Mouse (Mus musculus): ENCODE measurements around the gene Zfp740. TPM values are rescaled to one million over a fixed set of nuclear protein-coding genes. Genes with fewer than 3 reads are reported as not detected.

Gene Zfp740
- polyA plus RNA-seq, 1 experiment = 45.8 TPM

GRCm38 (mm10) chr15:102256431-102257201, 53.6 kb downstream of the Zfp740 start:
- Histone ChIP-seq H3K79me2 (ENCODE audit: control insufficient read depth, insufficient read depth) (peaks cover 47% of the 10 kb centered on the region), H3K79me3 (ENCODE audit: low read depth) (peaks cover 17% of the 10 kb centered on the region), H3K4me3 (ENCODE audit: insufficient read depth, poor library complexity, severe bottlenecking) (peak overlapping the region; percentile 89), H3ac (ENCODE audit: control insufficient read depth, insufficient read length, low read depth) (peak overlapping the region; percentile 85), H3K27me3 (ENCODE audit: control insufficient read depth, insufficient read depth, insufficient read length) (no peaks in the 10 kb centered on the region), H3K36me3 (ENCODE audit: control insufficient read depth, insufficient read depth) (peaks cover 18% of the 10 kb centered on the region)
- TF ChIP-seq MYOD1 (IDR thresholded peaks at IDR 0.05; ENCODE audit: control insufficient read depth, insufficient read length, low read depth) = no peak
- TF ChIP-seq MYOG (IDR thresholded peaks at IDR 0.05; ENCODE audit: control insufficient read depth, extremely low read depth, insufficient read length) = no peak
- TF ChIP-seq MAX (IDR thresholded peaks at IDR 0.05) = no peak
- no peak for TF ChIP-seq USF1 (IDR thresholded peaks at IDR 0.05; ENCODE audit: low read depth)
- TF ChIP-seq FOSL1 (IDR thresholded peaks at IDR 0.05; ENCODE audit: insufficient read depth, low read length, poor library complexity, severe bottlenecking) = no peak
- no peak for TF ChIP-seq CTCF (IDR thresholded peaks at IDR 0.05; ENCODE audit: control insufficient read depth, insufficient read depth, insufficient read length)
- TF ChIP-seq CEBPB (IDR thresholded peaks at IDR 0.05; ENCODE audit: low read depth) = no peak

GRCm38 (mm10) chr15:102257202-102258075, 54.4 kb downstream of the Zfp740 start, which contains the start of gene Rarg:
Rarg (minus strand) TSS chr15:102257517.
- peak within 1 kb of the TSS; percentile 89 for H3K4me3 ChIP-seq (ENCODE audit: insufficient read depth, poor library complexity, severe bottlenecking)
- H3K36me3 ChIP-seq (ENCODE audit: control insufficient read depth, insufficient read depth) = peaks cover 9% of the 10 kb centered on the region
- H3ac ChIP-seq (ENCODE audit: control insufficient read depth, insufficient read length, low read depth) = peak within 1 kb of the TSS; percentile 85
- peaks cover 17% of the 10 kb centered on the region for H3K79me3 ChIP-seq (ENCODE audit: low read depth)
- peaks cover 39% of the 10 kb centered on the region for H3K79me2 ChIP-seq (ENCODE audit: control insufficient read depth, insufficient read depth)
- TF ChIP-seq CTCF (IDR thresholded peaks at IDR 0.05; ENCODE audit: control insufficient read depth, insufficient read depth, insufficient read length) = no peak
- no peak for TF ChIP-seq MYOD1 (IDR thresholded peaks at IDR 0.05; ENCODE audit: control insufficient read depth, insufficient read length, low read depth)
- no peak for TF ChIP-seq FOSL1 (IDR thresholded peaks at IDR 0.05; ENCODE audit: insufficient read depth, low read length, poor library complexity, severe bottlenecking)
- TF ChIP-seq USF1 (IDR thresholded peaks at IDR 0.05; ENCODE audit: low read depth) = peak; percentile 86
- TF ChIP-seq CEBPB (IDR thresholded peaks at IDR 0.05; ENCODE audit: low read depth) = no peak
- TF ChIP-seq MAX (IDR thresholded peaks at IDR 0.05) = no peak
- H3K27me3 ChIP-seq (ENCODE audit: control insufficient read depth, insufficient read depth, insufficient read length) = no peaks in the 10 kb centered on the region

GRCm38 (mm10) chr15:102258076-102258470, 55.0 kb downstream of the Zfp740 start:
- H3K79me3 ChIP-seq (ENCODE audit: low read depth) = peaks cover 17% of the 10 kb centered on the region
- H3K4me3 ChIP-seq (ENCODE audit: insufficient read depth, poor library complexity, severe bottlenecking) = peak overlapping the region; percentile 89
- H3ac ChIP-seq (ENCODE audit: control insufficient read depth, insufficient read length, low read depth) = peak overlapping the region; percentile 76
- no peaks in the 10 kb centered on the region for H3K27me3 ChIP-seq (ENCODE audit: control insufficient read depth, insufficient read depth, insufficient read length)
- no peak for TF ChIP-seq CTCF (IDR thresholded peaks at IDR 0.05; ENCODE audit: control insufficient read depth, insufficient read depth, insufficient read length)
- TF ChIP-seq MYOD1 (IDR thresholded peaks at IDR 0.05; ENCODE audit: control insufficient read depth, insufficient read length, low read depth) = no peak
- TF ChIP-seq MAX (IDR thresholded peaks at IDR 0.05) = peak; percentile 48
- peaks cover 34% of the 10 kb centered on the region for H3K79me2 ChIP-seq (ENCODE audit: control insufficient read depth, insufficient read depth)
- peaks cover 4% of the 10 kb centered on the region for H3K36me3 ChIP-seq (ENCODE audit: control insufficient read depth, insufficient read depth)

- TF ChIP-seq MYOD1 (IDR thresholded peaks at IDR 0.05; ENCODE audit: control insufficient read depth, insufficient read length, low read depth) (no peak), MAX (IDR thresholded peaks at IDR 0.05) (no peak), CTCF (IDR thresholded peaks at IDR 0.05; ENCODE audit: control insufficient read depth, insufficient read depth, insufficient read length) (no peak), USF1 (IDR thresholded peaks at IDR 0.05; ENCODE audit: low read depth) (no peak), MYOG (IDR thresholded peaks at IDR 0.05; ENCODE audit: control insufficient read depth, extremely low read depth, insufficient read length) (no peak), CEBPB (IDR thresholded peaks at IDR 0.05; ENCODE audit: low read depth) (no peak), FOSL1 (IDR thresholded peaks at IDR 0.05; ENCODE audit: insufficient read depth, low read length, poor library complexity, severe bottlenecking) (no peak)
- Histone ChIP-seq H3K79me3 (ENCODE audit: low read depth) (peaks cover 17% of the 10 kb centered on the region), H3K27me3 (ENCODE audit: control insufficient read depth, insufficient read depth, insufficient read length) (no peaks in the 10 kb centered on the region), H3ac (ENCODE audit: control insufficient read depth, insufficient read length, low read depth) (peak overlapping the region; percentile 46), H3K36me3 (ENCODE audit: control insufficient read depth, insufficient read depth) (no peaks in the 10 kb centered on the region), H3K4me3 (ENCODE audit: insufficient read depth, poor library complexity, severe bottlenecking) (no peak overlapping the region), H3K79me2 (ENCODE audit: control insufficient read depth, insufficient read depth) (peaks cover 28% of the 10 kb centered on the region)
These were observed 55.7 kb downstream of the Zfp740 start for GRCm38 (mm10) chr15:102258581-102259253.

- Histone ChIP-seq H3ac (ENCODE audit: control insufficient read depth, insufficient read length, low read depth) (no peak overlapping the region), H3K4me3 (ENCODE audit: insufficient read depth, poor library complexity, severe bottlenecking) (no peak overlapping the region), H3K79me3 (ENCODE audit: low read depth) (no peaks in the 10 kb centered on the region), H3K27me3 (ENCODE audit: control insufficient read depth, insufficient read depth, insufficient read length) (no peaks in the 10 kb centered on the region), H3K36me3 (ENCODE audit: control insufficient read depth, insufficient read depth) (no peaks in the 10 kb centered on the region), H3K79me2 (ENCODE audit: control insufficient read depth, insufficient read depth) (no peaks in the 10 kb centered on the region)
- TF ChIP-seq MYOG (IDR thresholded peaks at IDR 0.05; ENCODE audit: control insufficient read depth, extremely low read depth, insufficient read length) (no peak), MYOD1 (IDR thresholded peaks at IDR 0.05; ENCODE audit: control insufficient read depth, insufficient read length, low read depth) (no peak), FOSL1 (IDR thresholded peaks at IDR 0.05; ENCODE audit: insufficient read depth, low read length, poor library complexity, severe bottlenecking) (no peak), USF1 (IDR thresholded peaks at IDR 0.05; ENCODE audit: low read depth) (no peak), CEBPB (IDR thresholded peaks at IDR 0.05; ENCODE audit: low read depth) (no peak), MAX (IDR thresholded peaks at IDR 0.05) (no peak), CTCF (IDR thresholded peaks at IDR 0.05; ENCODE audit: control insufficient read depth, insufficient read depth, insufficient read length) (no peak)
These were observed 59.5 kb downstream of the Zfp740 start for GRCm38 (mm10) chr15:102262582-102262981.

Data from C2C12 (cell line).